Mouse (Mus musculus): ENCODE results near the gene Ebf1.

The Ebf1 gene

GRCm38 (mm10) chr11:44702716-44703486, 85.8 kb downstream of the Ebf1 start:
- in situ Hi-C loops (cut with MboI), result no loop called here

GRCm38 (mm10) chr11:44703951-44704350, 86.8 kb downstream of the Ebf1 start:
- in situ Hi-C loops (cut with MboI), result no loop called here

GRCm38 (mm10) chr11:44705811-44706210, 88.7 kb downstream of the Ebf1 start:
- in situ Hi-C loops (cut with MboI), result no loop called here

- in situ Hi-C loops (cut with MboI), result no loop called here
Measured at GRCm38 (mm10) chr11:44706386-44706785, 89.3 kb downstream of the Ebf1 start.

GRCm38 (mm10) chr11:44707381-44708289, 90.5 kb downstream of the Ebf1 start:
- in situ Hi-C loops (cut with MboI), result no loop called here

- in situ Hi-C loops (cut with MboI), result no loop called here
Measured at GRCm38 (mm10) chr11:44708290-44708685, 91.2 kb downstream of the Ebf1 start.

GRCm38 (mm10) chr11:44709073-44709618, 92.0 kb downstream of the Ebf1 start:
- in situ Hi-C loops (cut with MboI), result no loop called here

GRCm38 (mm10) chr11:44709869-44710460, 92.8 kb downstream of the Ebf1 start:
- in situ Hi-C loops (cut with MboI), result no loop called here

GRCm38 (mm10) chr11:44710861-44711260, 93.7 kb downstream of the Ebf1 start:
- in situ Hi-C loops (cut with MboI), result no loop called here

- in situ Hi-C loops (cut with MboI), result no loop called here
Measured at GRCm38 (mm10) chr11:44714188-44714587, 97.1 kb downstream of the Ebf1 start.

GRCm38 (mm10) chr11:44715776-44716175, 98.7 kb downstream of the Ebf1 start:
- in situ Hi-C loops (cut with MboI), result no loop called here

- in situ Hi-C loops (cut with MboI), result no loop called here
Measured at GRCm38 (mm10) chr11:44716928-44717327, 99.8 kb downstream of the Ebf1 start.

GRCm38 (mm10) chr11:44717636-44718035, 100.5 kb downstream of the Ebf1 start:
- in situ Hi-C loops (cut with MboI), result no loop called here

GRCm38 (mm10) chr11:44721976-44722375, 104.9 kb downstream of the Ebf1 start:
- in situ Hi-C loops (cut with MboI), result no loop called here

GRCm38 (mm10) chr11:44723950-44724502, 106.9 kb downstream of the Ebf1 start:
- in situ Hi-C loops (cut with MboI), result no loop called here

- in situ Hi-C loops (cut with MboI), result no loop called here
Measured at GRCm38 (mm10) chr11:44725732-44726131, 108.6 kb downstream of the Ebf1 start.

GRCm38 (mm10) chr11:44727376-44727775, 110.3 kb downstream of the Ebf1 start:
- in situ Hi-C loops (cut with MboI), result no loop called here

- in situ Hi-C loops (cut with MboI), result no loop called here
Measured at GRCm38 (mm10) chr11:44727821-44728220, 110.7 kb downstream of the Ebf1 start.

GRCm38 (mm10) chr11:44728271-44728670, 111.2 kb downstream of the Ebf1 start:
- in situ Hi-C loops (cut with MboI), result no loop called here

- in situ Hi-C loops (cut with MboI), result no loop called here
Measured at GRCm38 (mm10) chr11:44729931-44730330, 112.8 kb downstream of the Ebf1 start.

- in situ Hi-C loops (cut with MboI), result no loop called here
Measured at GRCm38 (mm10) chr11:44731763-44732162, 114.6 kb downstream of the Ebf1 start.

- in situ Hi-C loops (cut with MboI), result no loop called here
Measured at GRCm38 (mm10) chr11:44733276-44733675, 116.2 kb downstream of the Ebf1 start.

All from mature B cell (primary cell).